Mouse (Mus musculus): ENCODE data around the gene Braf.

DNA sequence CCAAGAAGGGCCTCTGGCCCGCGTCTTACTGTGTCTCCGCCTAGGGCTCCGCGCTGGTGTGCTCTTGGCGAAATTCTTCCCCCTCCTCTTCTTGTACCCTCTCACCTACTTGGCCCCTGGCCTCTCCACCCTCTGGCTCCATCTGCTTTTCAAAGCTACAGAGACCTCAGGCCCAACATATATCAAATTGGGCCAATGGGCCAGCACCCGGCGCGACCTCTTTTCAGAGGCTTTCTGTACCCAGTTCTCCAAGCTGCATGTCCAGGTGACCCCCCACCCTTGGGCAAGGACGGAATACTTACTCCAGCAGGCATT is 150.8 kb downstream of the Braf start:
- TF ChIP-seq CTCF (IDR thresholded peaks at IDR 0.05; ENCODE audit: low read depth, low read length): no peak
- no peak for TF ChIP-seq TAL1 (conservative IDR thresholded peaks at IDR 0.05; ENCODE audit: low read depth, low read length)
- TF ChIP-seq POLR2AphosphoS5 (IDR thresholded peaks at IDR 0.05; ENCODE audit: insufficient replicate concordance, low read depth, low read length): no peak
- no peak for TF ChIP-seq GATA1 (IDR thresholded peaks at IDR 0.05; ENCODE audit: borderline replicate concordance, low read length)

Measured in G1E (cell line).